Mouse (Mus musculus): ENCODE data around the gene Shank2. TPM values are rescaled to one million over a fixed set of nuclear protein-coding genes. Genes with fewer than 3 reads are reported as not detected.
A peak's percentile ranks its signal among the peaks of the same experiment; 100 is the strongest.

Shank2 gene
- polyA plus RNA-seq, 1 experiment from 2014 or later: 7.9 TPM

DNA sequence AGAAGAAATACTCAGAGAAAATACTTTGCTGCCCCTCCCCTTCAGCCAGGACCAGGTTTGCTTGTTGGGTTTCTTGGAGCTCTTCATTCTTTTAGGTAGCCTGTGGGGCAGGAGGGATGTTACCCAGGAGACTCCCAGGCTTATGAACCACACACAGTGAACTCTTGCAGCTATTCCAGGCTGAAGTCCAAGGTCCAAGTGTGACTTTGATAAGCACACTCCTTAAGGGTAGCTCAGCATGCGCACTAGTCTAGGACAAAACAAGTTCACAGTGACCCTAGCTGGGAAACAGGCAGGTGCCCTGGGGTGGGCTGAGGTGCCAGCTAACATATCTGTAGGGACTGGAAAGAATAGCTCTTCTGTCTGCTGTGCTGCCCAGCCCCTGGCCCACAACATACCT is 117.8 kb downstream of the Shank2 start:
- H3K4me3 ChIP-seq: no peak overlapping the region
- H3K4me1 ChIP-seq: no peaks in the 10 kb centered on the region
- no peak overlapping the region for H3K9ac ChIP-seq (replicated peaks)
- no peaks in the 10 kb centered on the region for H3K36me3 ChIP-seq
- ATAC-seq (replicated peaks): no peak
- no peaks in the 10 kb centered on the region for H3K9me3 ChIP-seq
- 89% methylated on average over 1 of the region's 1 CpGs for WGBS
- H3K27ac ChIP-seq (replicated peaks): no peak overlapping the region
- no peaks in the 10 kb centered on the region for H3K27me3 ChIP-seq
- H3K4me2 ChIP-seq (replicated peaks): no peak overlapping the region

DNA sequence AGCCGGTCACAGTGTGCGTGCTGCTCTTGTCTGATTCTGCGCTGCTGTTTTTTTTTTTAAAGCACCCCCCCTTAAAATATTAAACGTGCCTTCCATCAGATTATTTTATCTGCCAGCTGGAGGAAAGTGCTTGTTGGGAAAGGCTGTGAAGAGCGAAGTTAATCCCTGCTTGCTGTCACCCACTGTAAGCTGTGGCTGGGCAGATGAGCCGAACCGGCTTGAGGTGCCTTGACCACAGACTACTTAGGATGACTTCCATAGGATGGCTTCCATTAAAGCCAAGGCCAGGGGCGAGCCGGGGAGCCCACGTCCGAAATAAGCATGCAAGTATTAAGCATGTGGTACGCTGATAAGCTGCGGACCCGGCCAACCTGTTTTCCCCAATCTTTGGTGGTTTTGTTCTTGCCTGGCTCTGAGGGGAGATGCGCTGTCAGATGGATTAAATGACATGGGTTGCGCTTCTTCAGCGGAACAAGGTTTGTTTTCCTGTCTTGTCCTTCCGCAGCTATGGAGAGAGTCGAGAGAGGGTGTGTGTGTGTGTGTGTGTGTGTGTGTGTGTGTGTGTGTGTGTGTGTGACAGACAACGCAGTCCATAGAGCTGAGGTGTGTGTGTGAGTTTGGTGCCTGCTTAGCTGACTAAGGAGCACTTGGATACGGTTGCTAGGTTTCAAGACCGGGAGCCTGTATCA is 131.1 kb downstream of the Shank2 start:
- peak overlapping the region; percentile 23 for H3K4me2 ChIP-seq (replicated peaks)
- peaks cover 16% of the 10 kb centered on the region for H3K4me1 ChIP-seq
- peak overlapping the region; percentile 81 for H3K27ac ChIP-seq (replicated peaks)
- WGBS: 60% methylated on average over 22 of the region's 22 CpGs
- H3K27me3 ChIP-seq: no peaks in the 10 kb centered on the region
- H3K36me3 ChIP-seq: no peaks in the 10 kb centered on the region
- ATAC-seq (replicated peaks): peak; percentile 85
- 0 out of 2 replicates have a peak overlapping the region, but pooled peaks have one; percentile 1 for H3K4me3 ChIP-seq
- H3K9me3 ChIP-seq: no peaks in the 10 kb centered on the region
- H3K9ac ChIP-seq (replicated peaks): no peak overlapping the region

DNA sequence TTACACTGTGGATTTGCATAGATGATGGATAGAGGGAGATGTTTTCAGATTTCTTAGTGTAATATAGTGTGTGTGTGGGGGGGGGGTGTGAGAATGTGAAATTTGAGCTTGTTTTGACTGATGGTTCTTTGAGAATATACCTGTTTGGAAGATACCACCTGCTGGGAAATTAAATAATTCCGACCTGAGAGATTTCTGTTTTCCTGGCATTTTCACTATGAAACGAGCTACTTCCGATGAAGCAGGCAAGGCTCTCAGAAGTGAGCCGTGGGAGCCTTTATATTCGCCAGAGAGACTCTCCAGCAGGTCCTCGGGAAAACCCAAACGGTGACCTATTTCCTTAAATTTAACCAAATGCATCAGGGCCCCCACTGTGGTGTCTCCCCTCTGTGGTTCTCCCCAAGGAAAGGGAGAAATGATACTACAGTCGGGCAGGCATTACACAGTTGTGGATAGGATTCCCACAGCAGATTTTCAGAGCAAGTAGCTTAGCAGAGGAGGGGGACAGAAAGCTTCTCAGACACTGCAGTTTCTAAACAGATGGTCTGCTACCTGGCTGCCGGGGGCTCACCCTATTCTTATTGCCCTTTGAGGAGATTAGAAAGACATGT is 131.8 kb downstream of the Shank2 start:
- WGBS: 46% methylated on average over 9 of the region's 9 CpGs
- Histone ChIP-seq H3K9ac (replicated peaks) (0 out of 2 replicates have a peak overlapping the region, but pooled peaks have one; percentile 16), H3K36me3 (no peaks in the 10 kb centered on the region), H3K9me3 (no peaks in the 10 kb centered on the region), H3K27me3 (no peaks in the 10 kb centered on the region), H3K4me3 (peak overlapping the region; percentile 3; the same call in 1 of the 2 replicates), H3K4me2 (replicated peaks) (peak overlapping the region; percentile 23; the same call in 1 of the 2 replicates), H3K4me1 (peaks cover 16% of the 10 kb centered on the region), H3K27ac (replicated peaks) (peak overlapping the region; percentile 81)
- ATAC-seq (replicated peaks): peak; percentile 61; the same call in 1 of the 2 replicates

DNA sequence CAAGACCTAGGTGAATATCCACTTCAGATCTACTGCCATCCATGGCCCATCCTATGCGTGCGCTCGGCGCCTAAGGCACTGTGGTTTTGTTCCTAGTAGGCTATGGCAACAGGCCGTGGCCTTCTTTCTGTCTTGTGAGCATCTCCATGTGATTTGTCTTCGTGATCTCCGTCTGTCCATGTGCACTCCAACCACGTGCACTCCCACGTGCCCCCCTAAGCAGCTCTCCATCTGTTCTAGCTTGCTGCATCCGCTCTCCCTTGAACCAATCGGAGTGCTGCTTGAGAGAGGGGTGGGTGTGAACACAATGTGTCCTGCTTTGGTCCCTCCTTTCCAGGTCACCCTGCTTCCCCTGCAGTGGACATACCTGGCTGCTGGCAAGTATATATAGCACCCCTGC is 133.0 kb downstream of the Shank2 start:
- H3K27ac ChIP-seq (replicated peaks): no peak overlapping the region
- H3K4me3 ChIP-seq: no peak overlapping the region
- H3K36me3 ChIP-seq: no peaks in the 10 kb centered on the region
- H3K9me3 ChIP-seq: no peaks in the 10 kb centered on the region
- no peaks in the 10 kb centered on the region for H3K27me3 ChIP-seq
- 0 out of 2 replicates have a peak, but pooled peaks have one; percentile 18 for ATAC-seq (replicated peaks)
- no peak overlapping the region for H3K4me2 ChIP-seq (replicated peaks)
- peaks cover 16% of the 10 kb centered on the region for H3K4me1 ChIP-seq
- WGBS: 87% methylated on average over 11 of the region's 11 CpGs
- no peak overlapping the region for H3K9ac ChIP-seq (replicated peaks)

DNA sequence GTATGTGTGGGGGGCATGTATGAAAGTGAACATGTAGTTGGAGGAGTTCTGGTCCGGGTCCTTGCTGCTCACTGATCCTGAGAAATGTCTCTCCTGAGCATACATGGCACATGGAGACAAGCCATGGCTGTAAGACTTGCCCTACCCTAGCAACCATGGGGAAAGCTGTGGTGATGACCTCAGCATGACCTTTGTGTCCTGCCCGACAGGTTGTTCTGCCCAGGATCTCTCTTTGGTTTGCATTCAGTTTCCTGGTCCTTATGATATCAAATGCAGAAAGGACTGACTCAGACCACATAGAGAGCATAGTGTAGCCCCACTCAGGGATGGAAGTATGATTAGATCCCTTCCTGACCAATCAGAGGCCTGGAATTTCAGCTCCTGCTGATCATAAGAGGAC is 136.1 kb downstream of the Shank2 start:
- Histone ChIP-seq H3K9ac (replicated peaks) (no peak overlapping the region), H3K4me3 (no peak overlapping the region), H3K36me3 (no peaks in the 10 kb centered on the region), H3K4me2 (replicated peaks) (no peak overlapping the region), H3K9me3 (no peaks in the 10 kb centered on the region), H3K27me3 (no peaks in the 10 kb centered on the region), H3K27ac (replicated peaks) (no peak overlapping the region), H3K4me1 (peaks cover 17% of the 10 kb centered on the region)
- ATAC-seq (replicated peaks): no peak
- WGBS: 88% methylated on average over 2 of the region's 2 CpGs

DNA sequence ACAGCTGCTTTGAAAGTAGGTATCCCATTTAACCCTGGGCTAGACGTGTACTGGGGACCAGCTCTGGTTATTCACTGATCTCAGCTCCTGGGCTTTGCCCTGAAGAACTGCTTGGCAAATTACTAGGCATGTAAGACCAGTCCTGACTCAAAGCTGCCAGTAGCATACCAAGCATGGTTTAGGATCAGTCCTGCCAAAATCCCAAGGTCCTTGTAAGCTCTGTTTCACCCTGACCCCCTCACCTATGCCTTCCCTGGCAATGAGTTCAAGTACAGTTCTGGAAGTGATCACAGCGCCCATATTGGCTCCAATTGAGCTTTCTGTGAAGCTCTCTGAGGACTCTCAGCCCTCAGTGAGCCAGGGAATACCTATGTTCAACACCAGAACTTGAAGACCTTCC is 136.7 kb downstream of the Shank2 start:
- no peak overlapping the region for H3K4me2 ChIP-seq (replicated peaks)

DNA sequence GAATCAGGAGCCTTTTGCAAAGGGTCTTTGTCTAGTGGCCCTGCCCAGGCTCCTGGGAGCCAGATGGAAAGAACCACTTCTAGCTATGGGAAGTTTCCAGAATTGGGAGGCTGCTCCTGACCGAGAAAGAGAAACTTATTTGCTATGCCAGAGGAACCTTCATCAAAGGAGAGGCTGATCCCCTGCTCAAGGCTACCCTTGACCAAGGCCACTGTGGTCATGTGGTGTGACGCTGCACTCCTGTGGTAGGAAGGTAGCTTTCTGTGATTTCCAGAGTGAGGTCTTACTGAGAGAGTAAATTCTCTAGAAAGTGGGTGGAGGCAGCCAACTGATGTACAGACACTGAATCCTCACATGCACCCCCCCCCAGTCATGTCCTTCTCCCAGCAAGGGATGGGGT is 138.0 kb downstream of the Shank2 start:
- no peak overlapping the region for H3K4me3 ChIP-seq
- no peak for ATAC-seq (replicated peaks)

More for the DNA sequence above, 136.7 kb downstream of the Shank2 start:
- H3K9ac ChIP-seq (replicated peaks): no peak overlapping the region
- no peak overlapping the region for H3K4me3 ChIP-seq
- H3K27me3 ChIP-seq: no peaks in the 10 kb centered on the region
- no peak overlapping the region for H3K27ac ChIP-seq (replicated peaks)
- H3K9me3 ChIP-seq: no peaks in the 10 kb centered on the region
- H3K4me1 ChIP-seq: peaks cover 10% of the 10 kb centered on the region
- no peaks in the 10 kb centered on the region for H3K36me3 ChIP-seq
- WGBS: 52% methylated on average over 2 of the region's 2 CpGs
- no peak for ATAC-seq (replicated peaks)

DNA sequence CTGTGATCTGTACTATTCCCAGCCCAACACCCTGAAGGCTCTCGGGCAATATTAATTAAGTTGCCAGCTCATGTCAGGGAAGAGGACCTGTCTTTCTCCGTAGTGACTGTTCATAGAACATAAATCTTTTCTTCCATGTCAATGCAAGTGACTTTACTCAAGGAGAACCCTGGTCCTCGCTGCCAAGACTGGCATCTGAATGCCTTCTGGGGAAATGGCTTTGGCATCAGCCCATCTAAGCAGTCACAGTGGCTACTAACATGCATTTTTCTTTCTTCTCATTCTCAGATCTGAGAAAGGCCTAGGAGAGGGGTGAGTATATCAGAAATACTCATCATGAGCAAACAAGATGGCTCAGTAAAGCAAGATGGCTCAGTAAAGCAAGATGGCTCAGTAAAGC is 138.7 kb downstream of the Shank2 start:
- Histone ChIP-seq H3K27me3 (no peaks in the 10 kb centered on the region), H3K36me3 (no peaks in the 10 kb centered on the region), H3K4me2 (replicated peaks) (no peak overlapping the region), H3K4me1 (peaks cover 7% of the 10 kb centered on the region; the same call in 1 of the 2 replicates), H3K27ac (replicated peaks) (no peak overlapping the region), H3K4me3 (no peak overlapping the region), H3K9ac (replicated peaks) (no peak overlapping the region), H3K9me3 (no peaks in the 10 kb centered on the region)
- ATAC-seq (replicated peaks): no peak
- 66% methylated on average over 3 of the region's 3 CpGs for WGBS

More for the DNA sequence above, 138.0 kb downstream of the Shank2 start:
- Histone ChIP-seq H3K27me3 (no peaks in the 10 kb centered on the region), H3K36me3 (no peaks in the 10 kb centered on the region), H3K4me1 (peaks cover 7% of the 10 kb centered on the region; the same call in 1 of the 2 replicates), H3K9me3 (no peaks in the 10 kb centered on the region), H3K9ac (replicated peaks) (no peak overlapping the region), H3K27ac (replicated peaks) (no peak overlapping the region), H3K4me2 (replicated peaks) (no peak overlapping the region)
- WGBS: 74% methylated on average over 2 of the region's 2 CpGs

DNA sequence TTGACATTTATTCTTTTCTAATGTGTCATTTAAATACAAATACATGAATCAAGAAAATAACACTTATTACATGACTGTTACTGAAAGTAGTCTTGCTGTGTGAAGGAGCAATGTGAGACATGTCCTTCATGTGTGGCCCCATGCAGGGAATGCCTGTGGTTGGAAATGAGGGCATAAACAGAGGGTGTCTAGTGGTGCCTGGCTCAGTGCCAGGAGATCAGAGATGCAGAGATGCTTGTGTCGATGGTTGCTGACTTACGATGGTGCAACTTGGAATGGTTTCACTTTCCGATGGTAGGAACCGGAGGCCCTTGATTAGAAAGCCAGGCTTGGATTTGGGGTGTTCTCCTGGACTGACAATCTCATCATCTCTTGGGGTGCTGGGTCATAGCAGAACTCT is 140.3 kb downstream of the Shank2 start:
- Histone ChIP-seq H3K36me3 (no peaks in the 10 kb centered on the region), H3K27ac (replicated peaks) (no peak overlapping the region), H3K27me3 (no peaks in the 10 kb centered on the region), H3K4me2 (replicated peaks) (no peak overlapping the region), H3K9me3 (no peaks in the 10 kb centered on the region), H3K9ac (replicated peaks) (no peak overlapping the region), H3K4me1 (peaks cover 7% of the 10 kb centered on the region; the same call in 1 of the 2 replicates), H3K4me3 (no peak overlapping the region)
- 58% methylated on average over 4 of the region's 4 CpGs for WGBS
- no peak for ATAC-seq (replicated peaks)

DNA sequence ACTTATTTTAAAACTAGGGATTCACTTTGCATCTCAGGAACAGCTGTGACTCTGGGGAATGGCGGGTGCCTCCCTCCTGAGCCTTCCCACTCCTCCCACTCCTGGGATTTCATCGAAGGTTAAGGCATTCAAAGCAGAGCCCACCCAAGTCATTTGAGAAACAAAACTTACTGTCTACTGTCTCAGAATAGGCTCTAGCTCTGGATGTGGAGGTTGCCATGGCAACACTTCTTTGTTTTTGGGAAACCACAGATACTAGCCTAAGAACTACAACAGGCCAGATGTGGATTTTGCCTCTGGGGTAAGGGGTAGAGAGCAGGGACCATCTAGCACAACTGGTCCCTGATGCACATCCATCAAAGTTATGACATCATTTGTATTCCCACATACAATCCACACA is 142.2 kb downstream of the Shank2 start:
- H3K4me1 ChIP-seq: peaks cover 9% of the 10 kb centered on the region; the same call in 1 of the 2 replicates
- H3K27ac ChIP-seq (replicated peaks): no peak overlapping the region
- H3K9ac ChIP-seq (replicated peaks): no peak overlapping the region
- no peaks in the 10 kb centered on the region for H3K9me3 ChIP-seq
- no peak overlapping the region for H3K4me2 ChIP-seq (replicated peaks)
- WGBS: 22% methylated on average over 2 of the region's 2 CpGs
- H3K27me3 ChIP-seq: no peaks in the 10 kb centered on the region
- ATAC-seq (replicated peaks): no peak
- no peaks in the 10 kb centered on the region for H3K36me3 ChIP-seq
- H3K4me3 ChIP-seq: no peak overlapping the region

DNA sequence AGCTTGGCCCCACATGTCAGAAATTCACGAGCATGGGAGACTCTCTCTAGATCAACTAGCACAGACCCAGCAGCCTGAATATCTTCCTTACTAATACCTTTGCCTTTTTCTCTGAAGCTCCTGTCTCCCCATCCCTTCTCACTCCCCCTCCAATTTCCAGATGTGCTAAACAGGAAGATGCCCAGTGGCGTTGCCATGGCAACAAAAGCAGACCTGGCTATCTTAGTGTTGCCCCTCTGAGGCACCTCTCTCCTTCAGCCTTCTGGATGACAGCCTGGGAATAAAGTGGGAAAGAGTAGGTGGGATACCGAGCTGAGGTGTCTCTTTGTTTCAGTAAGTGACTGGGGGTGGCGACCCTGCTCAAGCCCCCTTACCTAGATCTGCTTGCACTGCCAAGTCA is 146.4 kb downstream of the Shank2 start:
- Histone ChIP-seq H3K36me3 (no peaks in the 10 kb centered on the region), H3K9me3 (no peaks in the 10 kb centered on the region), H3K4me3 (no peak overlapping the region), H3K9ac (replicated peaks) (no peak overlapping the region), H3K27ac (replicated peaks) (no peak overlapping the region), H3K4me1 (peaks cover 8% of the 10 kb centered on the region; the same call in 1 of the 2 replicates), H3K27me3 (no peaks in the 10 kb centered on the region), H3K4me2 (replicated peaks) (no peak overlapping the region)
- 68% methylated on average over 4 of the region's 4 CpGs for WGBS
- no peak for ATAC-seq (replicated peaks)

DNA sequence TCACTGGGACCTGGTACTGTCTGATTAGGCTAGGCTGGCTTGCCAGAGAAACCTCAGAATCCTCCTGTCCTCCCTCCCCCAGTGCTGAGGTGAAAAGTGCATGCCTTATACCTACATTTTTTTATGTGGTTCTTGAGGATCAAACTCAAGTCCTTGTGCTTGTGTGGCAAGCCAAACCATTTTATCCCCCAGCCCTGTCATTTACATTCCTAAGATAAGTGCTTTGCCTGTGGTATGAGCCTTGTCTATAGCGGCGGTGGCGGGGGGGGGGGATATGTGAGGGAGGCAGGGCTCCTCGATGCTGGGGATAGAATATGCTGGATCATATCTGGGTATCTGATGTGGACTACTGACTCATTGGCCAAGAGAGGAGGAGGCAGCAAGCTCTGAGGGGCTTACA is 151.4 kb downstream of the Shank2 start:
- Histone ChIP-seq H3K4me1 (peaks cover 8% of the 10 kb centered on the region; the same call in 1 of the 2 replicates), H3K9ac (replicated peaks) (no peak overlapping the region), H3K36me3 (no peaks in the 10 kb centered on the region), H3K4me3 (no peak overlapping the region), H3K4me2 (replicated peaks) (no peak overlapping the region), H3K27ac (replicated peaks) (no peak overlapping the region), H3K27me3 (no peaks in the 10 kb centered on the region), H3K9me3 (no peaks in the 10 kb centered on the region)
- WGBS: 82% methylated on average over 4 of the region's 4 CpGs
- no peak for ATAC-seq (replicated peaks)
